Mouse (Mus musculus) ES-Bruce4 (cell line): ENCODE data around the gene Ptprg.

ENCODE experiments used
- CTCF ChIP-seq: IDR thresholded peaks from one replicate; pipeline ENCODE4 v1.8.1; 2011; ENCODE audit warnings: low read depth, low read length
- EP300 ChIP-seq: IDR thresholded peaks from 2 replicates; pipeline ENCODE4 v1.6.1; 2011; ENCODE audit warnings: low read depth, low read length; ENCODE audit not compliant: insufficient read depth
- POLR2A ChIP-seq: IDR thresholded peaks from one replicate; pipeline ENCODE4 v1.8.1; 2011; ENCODE audit warnings: low read length; ENCODE audit not compliant: insufficient read depth

DNA sequence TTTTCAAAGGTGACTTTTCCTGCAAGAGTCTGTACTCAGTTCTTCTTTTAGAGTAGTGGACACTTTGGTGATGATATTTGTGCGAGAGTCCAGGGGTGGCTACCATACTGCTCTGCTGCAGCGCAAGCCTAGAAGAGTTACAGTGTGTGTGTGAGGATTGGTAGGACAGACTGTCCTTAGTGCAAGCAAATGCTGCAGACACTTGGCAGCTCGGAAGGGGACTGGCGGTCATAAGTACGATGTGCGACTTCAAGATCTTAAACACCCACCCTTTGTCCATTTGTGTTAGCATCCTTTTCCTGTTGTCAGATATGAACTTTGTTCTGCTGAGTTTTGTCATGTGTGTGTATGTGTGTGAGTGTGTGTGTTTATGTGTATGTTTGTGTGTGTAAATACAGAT is 637.7 kb downstream of the Ptprg start:
- no peak for TF ChIP-seq CTCF
- TF ChIP-seq POLR2A, result no peak
- no peak for TF ChIP-seq EP300
